Mouse (Mus musculus) CH12.LX (cell line): ENCODE data around the gene Stxbp3. TPM values are rescaled to one million over a fixed set of nuclear protein-coding genes. Genes with fewer than 3 reads are reported as not detected.

Experiments
- DNase-seq: peaks from one replicate; pipeline ENCODE4 v3.0.0-alpha.2; 2013; ENCODE audit errors: extremely low read depth
- H3K27ac ChIP-seq: 2 replicates; pipeline ENCODE4 v1.5.1; 2012; ENCODE audit warnings: low read depth, mild to moderate bottlenecking, control low read depth, moderate library complexity; ENCODE audit not compliant: insufficient read depth
- H3K27me3 ChIP-seq: replicated peaks from 2 replicates; pipeline ENCODE3; 2012; ENCODE audit warnings: inconsistent platforms
- H3K36me3 ChIP-seq, 2 experiments: replicated peaks in 1 of 2; 2 replicates each; pipeline versions ENCODE3 to v1.6.1; 2012; ENCODE audit warnings: inconsistent platforms in 1 of 2, low read length in 1 of 2, mild to moderate bottlenecking in 1 of 2, mixed read lengths in 1 of 2, moderate library complexity in 1 of 2; ENCODE audit not compliant: control insufficient read depth in 1 of 2, insufficient read depth in 1 of 2
- H3K4me1 ChIP-seq, 2 experiments: 2 replicates each; pipeline ENCODE4 v1.6.1; 2012; ENCODE audit warnings: inconsistent platforms in 1 of 2, moderate library complexity in 1 of 2; ENCODE audit not compliant: insufficient read depth in 2 of 2, control insufficient read depth in 1 of 2
- H3K4me2 ChIP-seq: 2 replicates; pipeline ENCODE4 v1.6.1; 2012; ENCODE audit warnings: low read depth, mild to moderate bottlenecking, control low read depth; ENCODE audit not compliant: poor library complexity, insufficient read depth, severe bottlenecking
- H3K4me3 ChIP-seq, 3 experiments: fragments of 150-350 bp in 1 of 3; sonication (generic) in 1 of 3; replicated peaks in 1 of 3; 2 replicates each; pipeline versions ENCODE3 to v1.5.1; 2011 to 2012; ENCODE audit warnings: low read depth in 2 of 3, low read length in 2 of 3, mild to moderate bottlenecking in 2 of 3, moderate library complexity in 2 of 3, control low read depth in 1 of 3, improper control_type of control experiment in 1 of 3, inconsistent platforms in 1 of 3, mixed read lengths in 1 of 3; ENCODE audit not compliant: poor library complexity in 1 of 3
- H3K79me2 ChIP-seq: replicated peaks from 2 replicates; pipeline ENCODE4 v1.6.1; 2012; ENCODE audit warnings: mild to moderate bottlenecking, moderate library complexity; ENCODE audit not compliant: control insufficient read depth, poor library complexity, insufficient read depth, severe bottlenecking; ENCODE audit errors: extremely low read depth
- H3K9ac ChIP-seq: 2 replicates; pipeline ENCODE4 v1.6.1; 2012; ENCODE audit warnings: low read depth, mild to moderate bottlenecking, control low read depth, moderate library complexity; ENCODE audit not compliant: insufficient read depth
- H3K9me3 ChIP-seq: replicated peaks from 2 replicates; pipeline ENCODE3; 2012; ENCODE audit warnings: low read length, inconsistent platforms, mixed read lengths
- BHLHE40 ChIP-seq: IDR thresholded peaks from 2 replicates; pipeline ENCODE4 v1.6.1; 2011; ENCODE audit warnings: mild to moderate bottlenecking, low read depth, low read length, improper control_type of control experiment
- CTCF ChIP-seq, 2 experiments: IDR thresholded peaks in 1 of 2; conservative IDR thresholded peaks in 1 of 2; 2 replicates each; pipeline ENCODE4 v1.5.1; 2011 to 2012; ENCODE audit warnings: low read depth in 2 of 2, low read length in 2 of 2, improper control_type of control experiment in 1 of 2, inconsistent platforms in 1 of 2, mild to moderate bottlenecking in 1 of 2, moderate library complexity in 1 of 2
- GABPA ChIP-seq: IDR thresholded peaks from 2 replicates; pipeline ENCODE4 v1.6.1; 2012; ENCODE audit warnings: low read depth, low read length, improper control_type of control experiment, inconsistent platforms; ENCODE audit not compliant: insufficient replicate concordance
- HCFC1 ChIP-seq: IDR thresholded peaks from 2 replicates; pipeline ENCODE4 v1.6.1; 2012; ENCODE audit warnings: low read depth, mild to moderate bottlenecking, inconsistent platforms, low read length, improper control_type of control experiment
- IRF4 ChIP-seq: IDR thresholded peaks from 2 replicates; pipeline ENCODE4 v1.6.1; 2014; ENCODE audit warnings: low read depth, mild to moderate bottlenecking, inconsistent platforms, low read length, improper control_type of control experiment
- JUN ChIP-seq: IDR thresholded peaks from 2 replicates; pipeline ENCODE4 v1.6.1; 2011; ENCODE audit warnings: low read depth, mild to moderate bottlenecking, low read length, improper control_type of control experiment, moderate library complexity; ENCODE audit not compliant: insufficient read depth
- JUND ChIP-seq: conservative IDR thresholded peaks from 2 replicates; pipeline ENCODE4 v1.6.1; 2011; ENCODE audit warnings: low read depth, low read length, improper control_type of control experiment
- MYC ChIP-seq: IDR thresholded peaks from 2 replicates; pipeline ENCODE4 v1.6.1; 2011; ENCODE audit warnings: low read depth, mild to moderate bottlenecking, improper control_type of control experiment, low read length
- NELFE ChIP-seq: IDR thresholded peaks from 2 replicates; pipeline ENCODE4 v1.6.1; 2011; ENCODE audit warnings: low read depth, low read length, improper control_type of control experiment
- PAX5 ChIP-seq: IDR thresholded peaks from 2 replicates; pipeline ENCODE4 v1.6.1; 2012; ENCODE audit warnings: low read length, inconsistent platforms, mixed read lengths
- POLR2AphosphoS2 ChIP-seq: IDR thresholded peaks from 2 replicates; pipeline ENCODE4 v1.6.1; 2011; ENCODE audit warnings: low read depth, low read length, improper control_type of control experiment
- RCOR1 ChIP-seq: conservative IDR thresholded peaks from 2 replicates; pipeline ENCODE4 v1.6.1; 2012; ENCODE audit warnings: low read depth, mild to moderate bottlenecking, inconsistent platforms, low read length, improper control_type of control experiment
- SIN3A ChIP-seq: IDR thresholded peaks from 2 replicates; pipeline ENCODE4 v1.6.1; 2012; ENCODE audit warnings: low read length, improper control_type of control experiment, inconsistent platforms
- SMC3 ChIP-seq: IDR thresholded peaks from 2 replicates; pipeline ENCODE4 v1.6.1; 2011; ENCODE audit warnings: low read depth, low read length, improper control_type of control experiment
- TBP ChIP-seq: conservative IDR thresholded peaks from 2 replicates; pipeline ENCODE4 v1.6.1; 2011; ENCODE audit warnings: low read depth, low read length, improper control_type of control experiment
- UBTF ChIP-seq: IDR thresholded peaks from 2 replicates; pipeline ENCODE4 v1.6.1; 2012; ENCODE audit warnings: low read depth, mild to moderate bottlenecking, inconsistent platforms, low read length, improper control_type of control experiment, moderate library complexity
- USF2 ChIP-seq: conservative IDR thresholded peaks from 2 replicates; pipeline ENCODE4 v1.6.1; 2011; ENCODE audit warnings: low read depth, low read length, improper control_type of control experiment
- ZC3H11A ChIP-seq: IDR thresholded peaks from 2 replicates; pipeline ENCODE4 v1.6.1; 2012; ENCODE audit warnings: low read depth, mild to moderate bottlenecking, inconsistent platforms, low read length, improper control_type of control experiment
- ZKSCAN1 ChIP-seq: IDR thresholded peaks from 2 replicates; pipeline ENCODE4 v1.6.1; 2012; ENCODE audit warnings: low read depth, inconsistent platforms, low read length, improper control_type of control experiment, borderline replicate concordance
- dilution Hi-C: fragments of 300-500 bp; cut with MboI; formaldehyde crosslinking; loops from 2 replicates; pipeline ENCODE4 v1.14.3; 2020; ENCODE audit warnings: low sequenced_read_pairs; ENCODE audit not compliant: extremely low pct_unique_long_range_greater_than_20kb, extremely low pct_ligation_motif_present
- in situ Hi-C: fragments of 300-500 bp; cut with MboI; formaldehyde crosslinking; loops from 3 replicates; pipeline ENCODE4 v1.14.3; 2019; ENCODE audit warnings: low sequenced_read_pairs, low pct_ligation_motif_present, low pct_unique_long_range_greater_than_20kb, mixed read lengths
- polyA plus RNA-seq: library from polyadenylated mRNA; unstranded; fragments of >175 nt; gene quantifications from 2 replicates; pipeline ENCODE4 v1.2.1, GENCODE M21; 2012; ENCODE audit warnings: low read depth; ENCODE audit not compliant: insufficient read length
- total RNA-seq, 2 experiments: library from RNA; depleted of rRNA; stranded (reverse); fragments of 300-350 nt in 1 of 2; fragments of >200 nt in 1 of 2; gene quantifications; 2 replicates each; pipeline ENCODE4 v1.2.3; 2012 to 2014

Stxbp3 gene
- total and polyA plus RNA-seq, 3 experiments: 12.1 to 21.5 (median 14.4) TPM

- Histone ChIP-seq H3K27ac (no peak overlapping the region), H3K9me3 (no peaks in the 10 kb centered on the region)
- in situ Hi-C loops: no loop called here
- TF ChIP-seq SIN3A: no peak
- TF ChIP-seq USF2: no peak
- no peak for TF ChIP-seq MYC
- TF ChIP-seq HCFC1: no peak
- TF ChIP-seq NELFE: no peak
- no peak for TF ChIP-seq ZC3H11A
- no peak for TF ChIP-seq RCOR1
- TF ChIP-seq, all 38 proteins: peak for 0
- H3K36me3 ChIP-seq: no peaks in the 10 kb centered on the region
- dilution Hi-C loops: no loop called here
- no peaks in the 10 kb centered on the region for H3K27me3 ChIP-seq
- no peak for DNase-seq
- H3K4me3 ChIP-seq: no peak overlapping the region
- no peak overlapping the region for H3K4me2 ChIP-seq
- H3K79me2 ChIP-seq: no peaks in the 10 kb centered on the region
- H3K9ac ChIP-seq: no peak overlapping the region
- 0 out of 4 replicates have a peak, but pooled peaks cover 0 to 2% of the 10 kb centered on the region in 2 experiments for H3K4me1 ChIP-seq
Observed at GRCm38 (mm10) chr3:108751691-108752090, 88.6 kb downstream of the Stxbp3 start.

- H3K27me3 ChIP-seq: no peaks in the 10 kb centered on the region
- H3K4me1 ChIP-seq: 0 out of 4 replicates have a peak, but pooled peaks cover 0 to 2% of the 10 kb centered on the region in 2 experiments
- no peaks in the 10 kb centered on the region for H3K79me2 ChIP-seq
- no peak overlapping the region for H3K27ac ChIP-seq
- in situ Hi-C loops (no loop called here), dilution Hi-C loops (no loop called here)
- H3K36me3 ChIP-seq: no peaks in the 10 kb centered on the region
- TF ChIP-seq CTCF (conservative IDR thresholded peaks at IDR 0.05 in 1 of 2, IDR thresholded peaks at IDR 0.05 in 1 of 2; ENCODE audit: low read depth in 2 of 2, low read length in 2 of 2) (no peak), TBP (no peak), SMC3 (no peak), GABPA (no peak), BHLHE40 (no peak), UBTF (no peak), IRF4 (no peak), JUN (no peak), JUND (no peak), ZKSCAN1 (no peak), SIN3A (no peak), PAX5 (no peak), POLR2AphosphoS2 (no peak)
- TF ChIP-seq, all 38 proteins: peak for 0
- no peak overlapping the region for H3K4me3 ChIP-seq
- no peak overlapping the region for H3K4me2 ChIP-seq
- DNase-seq: no peak
- H3K9ac ChIP-seq: no peak overlapping the region
- no peaks in the 10 kb centered on the region for H3K9me3 ChIP-seq
Observed at GRCm38 (mm10) chr3:108751061-108751460, 89.3 kb downstream of the Stxbp3 start.
